Mouse (Mus musculus) kidney, postnatal 0 days (tissue): Measurements from ENCODE around the gene Mapk10. TPM values are rescaled to one million over a fixed set of nuclear protein-coding genes. Genes with fewer than 3 reads are reported as not detected.

ENCODE experiments used
- ATAC-seq: fragments of 200-750 bp; cut with Nextera tagmentation; replicated peaks from 2 replicates; pipeline ENCODE4 v1.8.0; 2017; ENCODE audit warnings: low read depth, moderate number of reproducible peaks, moderate TSS enrichment, moderate library complexity; ENCODE audit not compliant: low FRiP score
- DNase-seq: peaks from one replicate; pipeline ENCODE4 v3.0.0-alpha.2; 2016; ENCODE audit warnings: low spot score
- H3K27ac ChIP-seq: fragments of 300-500 bp; sonication (generic); 2 replicates; pipeline ENCODE4 v1.5.1; 2014; ENCODE audit warnings: mild to moderate bottlenecking
- H3K27me3 ChIP-seq: fragments of 300-500 bp; sonication (generic); 2 replicates; pipeline ENCODE4 v1.6.1; 2014; ENCODE audit warnings: low read length, mixed read lengths; ENCODE audit not compliant: insufficient read depth
- H3K36me3 ChIP-seq: fragments of 300-500 bp; sonication (generic); 2 replicates; pipeline ENCODE4 v1.6.1; 2014; ENCODE audit warnings: low read length, mixed read lengths; ENCODE audit not compliant: insufficient read depth
- H3K4me1 ChIP-seq: fragments of 300-500 bp; sonication (generic); replicated peaks from 2 replicates; pipeline ENCODE4 v1.6.1; 2014; ENCODE audit warnings: antibody characterized with exemption, low read length, mixed read lengths; ENCODE audit not compliant: insufficient read depth
- H3K4me2 ChIP-seq: fragments of 300-500 bp; sonication (generic); 2 replicates; pipeline ENCODE4 v1.6.1; 2014; ENCODE audit warnings: mild to moderate bottlenecking, low read length, moderate library complexity, mixed read lengths
- H3K4me3 ChIP-seq: fragments of 300-500 bp; sonication (generic); replicated peaks from 2 replicates; pipeline ENCODE4 v1.5.1; 2014; ENCODE audit warnings: low read depth, low read length
- H3K9ac ChIP-seq: fragments of 300-500 bp; sonication (generic); 2 replicates; pipeline ENCODE4 v1.6.1; 2014; ENCODE audit warnings: low read depth, low read length
- H3K9me3 ChIP-seq: fragments of 300-500 bp; sonication (generic); replicated peaks from 2 replicates; pipeline ENCODE4 v1.6.1; 2016; ENCODE audit warnings: low read length, inconsistent platforms, mixed read lengths
- CTCF ChIP-seq: IDR thresholded peaks from 2 replicates; pipeline ENCODE4 v1.5.1; 2016; ENCODE audit warnings: antibody characterized with exemption, low read depth, mild to moderate bottlenecking, moderate library complexity
- WGBS: fragments of 180-500 bp; shearing (Covaris S2); extraction: QIAGEN DNeasy Blood & Tissue Kit; methylation state at CpG from one replicate; pipeline ENCODE4 v1.1.7; 2014; 5-methylcytosine and 5-hydroxymethylcytosine counted together
- polyA plus RNA-seq: library from polyadenylated mRNA; unstranded; fragments of >200 nt; fragmentation: Nextera tagmentation; extraction: Ambion mirVana; gene quantifications from 2 replicates; pipeline ENCODE4 v1.2.1, GENCODE M21; 2015

Mapk10 gene
- polyA plus RNA-seq, 1 experiment from 2014 or later: 0.41 TPM

- H3K4me1 ChIP-seq: no peaks in the 10 kb centered on the region
- TF ChIP-seq CTCF: no peak
- H3K4me3 ChIP-seq: no peak overlapping the region
- no peak overlapping the region for H3K9ac ChIP-seq
- ATAC-seq (no peak), DNase-seq (no peak)
- H3K36me3 ChIP-seq: no peaks in the 10 kb centered on the region
- no peak overlapping the region for H3K4me2 ChIP-seq
- no peaks in the 10 kb centered on the region for H3K27me3 ChIP-seq
- no peaks in the 10 kb centered on the region for H3K9me3 ChIP-seq
- no peak overlapping the region for H3K27ac ChIP-seq
- WGBS: 94% methylated on average over 7 of the region's 7 CpGs
Observed at GRCm38 (mm10) chr5:102998524-102998923, 212.6 kb downstream of the Mapk10 start.

- H3K27me3 ChIP-seq: no peaks in the 10 kb centered on the region
- H3K4me2 ChIP-seq: no peak overlapping the region
- DNase-seq (no peak), ATAC-seq (no peak)
- H3K4me3 ChIP-seq: no peak overlapping the region
- H3K9ac ChIP-seq: no peak overlapping the region
- TF ChIP-seq CTCF: no peak
- no peaks in the 10 kb centered on the region for H3K36me3 ChIP-seq
- H3K27ac ChIP-seq: no peak overlapping the region
- WGBS: 82% methylated on average over 11 of the region's 11 CpGs
- no peaks in the 10 kb centered on the region for H3K4me1 ChIP-seq
- H3K9me3 ChIP-seq: no peaks in the 10 kb centered on the region
Observed at GRCm38 (mm10) chr5:102997907-102998306, 213.2 kb downstream of the Mapk10 start.

- no peak overlapping the region for H3K27ac ChIP-seq
- H3K4me3 ChIP-seq: no peak overlapping the region
- no peak for TF ChIP-seq CTCF
- H3K4me1 ChIP-seq: no peaks in the 10 kb centered on the region
- ATAC-seq (no peak), DNase-seq (no peak)
- H3K9ac ChIP-seq: no peak overlapping the region
- H3K36me3 ChIP-seq: no peaks in the 10 kb centered on the region
- no peak overlapping the region for H3K4me2 ChIP-seq
- H3K9me3 ChIP-seq: no peaks in the 10 kb centered on the region
- 77% methylated on average over 7 of the region's 7 CpGs for WGBS
- H3K27me3 ChIP-seq: no peaks in the 10 kb centered on the region
Observed at GRCm38 (mm10) chr5:102996331-102996730, 214.8 kb downstream of the Mapk10 start.

GRCm38 (mm10) chr5:102995928-102996327, 215.2 kb downstream of the Mapk10 start:
- H3K4me3 ChIP-seq: no peak overlapping the region
- H3K9me3 ChIP-seq: no peaks in the 10 kb centered on the region
- no peak overlapping the region for H3K9ac ChIP-seq
- H3K27me3 ChIP-seq: no peaks in the 10 kb centered on the region
- no peak overlapping the region for H3K4me2 ChIP-seq
- no peaks in the 10 kb centered on the region for H3K36me3 ChIP-seq
- H3K4me1 ChIP-seq: no peaks in the 10 kb centered on the region
- TF ChIP-seq CTCF: no peak
- no peak for DNase-seq
- H3K27ac ChIP-seq: no peak overlapping the region
- no peak for ATAC-seq

- Histone ChIP-seq H3K9me3 (no peaks in the 10 kb centered on the region), H3K4me2 (no peak overlapping the region), H3K9ac (no peak overlapping the region), H3K4me1 (no peaks in the 10 kb centered on the region), H3K27ac (no peak overlapping the region), H3K4me3 (no peak overlapping the region), H3K27me3 (no peaks in the 10 kb centered on the region), H3K36me3 (no peaks in the 10 kb centered on the region)
- 69% methylated on average over 5 of the region's 5 CpGs for WGBS
- peak; percentile 8 for DNase-seq
- ATAC-seq: no peak
- TF ChIP-seq CTCF: no peak
Observed at GRCm38 (mm10) chr5:102993951-102994350, 217.2 kb downstream of the Mapk10 start.

- no peak for DNase-seq
- ATAC-seq: no peak
- H3K4me1 ChIP-seq: no peaks in the 10 kb centered on the region
- no peak overlapping the region for H3K9ac ChIP-seq
- H3K27ac ChIP-seq: no peak overlapping the region
- H3K27me3 ChIP-seq: no peaks in the 10 kb centered on the region
- H3K4me3 ChIP-seq: no peak overlapping the region
- H3K9me3 ChIP-seq: no peaks in the 10 kb centered on the region
- no peaks in the 10 kb centered on the region for H3K36me3 ChIP-seq
- WGBS: 63% methylated on average over 2 of the region's 2 CpGs
- no peak for TF ChIP-seq CTCF
- no peak overlapping the region for H3K4me2 ChIP-seq
Observed at GRCm38 (mm10) chr5:102991691-102992090, 219.4 kb downstream of the Mapk10 start.

GRCm38 (mm10) chr5:102978382-102978781, 232.8 kb downstream of the Mapk10 start:
- H3K4me2 ChIP-seq: no peak overlapping the region
- no peak for TF ChIP-seq CTCF
- no peaks in the 10 kb centered on the region for H3K9me3 ChIP-seq
- DNase-seq: no peak
- no peak overlapping the region for H3K4me3 ChIP-seq
- WGBS: 54% methylated on average over 2 of the region's 2 CpGs
- no peak overlapping the region for H3K9ac ChIP-seq
- no peak for ATAC-seq
- H3K4me1 ChIP-seq: no peaks in the 10 kb centered on the region
- no peaks in the 10 kb centered on the region for H3K36me3 ChIP-seq
- H3K27me3 ChIP-seq: no peaks in the 10 kb centered on the region
- no peak overlapping the region for H3K27ac ChIP-seq
